Mouse (Mus musculus) megakaryocyte-erythroid progenitor cell, adult 5-6 weeks (primary cell): ENCODE measurements around the gene Gm45808. TPM values are rescaled to one million over a fixed set of nuclear protein-coding genes. Genes with fewer than 3 reads are reported as not detected.
"Not testable (repeated sequence)": the region's sequence is repeated elsewhere in the genome, so short reads cannot be mapped to it uniquely, and the experiment has no call there.

Experiments
- ATAC-seq: replicated peaks from 2 replicates; pipeline ENCODE4 v1.8.0; 2016; ENCODE audit warnings: mild to moderate bottlenecking, inconsistent platforms; ENCODE audit not compliant: severe bottlenecking, poor library complexity, low FRiP score, low TSS enrichment
- total RNA-seq, 2 experiments: library from RNA; stranded (forward) in 1 of 2; stranded (reverse) in 1 of 2; fragments of 200-1000, 215-1000 nt in 1 of 2; fragments of >200 nt in 1 of 2; fragmentation: Nextera tagmentation in 1 of 2; gene quantifications; 2 replicates each; pipeline ENCODE4 v1.2.3; 2014 to 2017

Gene Gm45808
- total RNA-seq, 2 experiments from 2014 or later = not detected

DNA sequence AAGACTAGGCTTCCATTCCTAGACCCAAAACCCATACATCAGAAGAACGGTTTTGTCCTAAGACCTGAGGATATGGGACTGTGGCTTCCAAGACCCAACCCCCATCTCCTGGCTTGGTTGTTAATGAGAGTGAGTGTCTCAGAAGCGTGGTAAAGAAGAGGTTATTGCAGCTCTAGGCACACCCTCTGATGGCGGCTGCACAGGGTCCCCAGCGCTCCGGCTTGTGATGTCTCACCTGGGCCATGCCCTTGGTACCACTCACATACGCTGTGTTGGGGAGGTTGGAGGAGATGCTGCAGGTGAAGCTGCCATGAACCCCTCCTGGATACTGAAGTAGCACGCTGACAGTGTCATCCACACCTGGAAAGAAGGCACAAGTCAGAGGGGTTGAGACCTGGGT is 7.8 kb downstream of the Gm45808 start:
- ATAC-seq = no peak

- ATAC-seq = peak; percentile 76
These were observed 9.6 kb downstream of the Gm45808 start for GRCm38 (mm10) chr7:45477003-45477402.

- ATAC-seq = no peak
These were observed 10.2 kb downstream of the Gm45808 start for GRCm38 (mm10) chr7:45476453-45476852.

GRCm38 (mm10) chr7:45475291-45475969 is 11.2 kb downstream of the Gm45808 start:
- ATAC-seq = no peak

DNA sequence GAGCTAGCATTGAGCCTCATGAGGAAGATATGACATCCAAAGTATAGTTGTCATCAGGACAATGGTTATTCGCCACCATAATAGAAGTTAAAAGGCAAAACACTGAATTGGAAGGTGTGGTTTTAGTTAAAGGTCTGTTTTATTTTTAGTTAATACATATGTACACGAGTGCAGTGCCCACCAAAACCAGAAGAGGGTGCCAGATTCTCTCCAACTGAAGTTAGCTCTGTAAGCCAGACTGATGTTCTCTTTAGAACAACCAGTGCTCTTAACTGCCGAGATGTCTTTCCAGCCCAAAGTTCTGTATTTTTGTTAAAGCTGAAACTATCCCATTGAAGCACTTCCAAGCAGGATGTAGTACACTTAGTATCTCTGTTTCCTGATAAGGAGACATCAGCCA is 15.7 kb downstream of the Gm45808 start:
- peak; percentile 68 for ATAC-seq

- ATAC-seq = no peak; the same call in 1 of the 2 replicates
These were observed 19.4 kb downstream of the Gm45808 start for GRCm38 (mm10) chr7:45467090-45467670.

- ATAC-seq = peak; percentile 63
These were observed 20.1 kb downstream of the Gm45808 start, which contains the start of gene Bax for GRCm38 (mm10) chr7:45466283-45467089. Bax (minus strand) TSS chr7:45466898.

GRCm38 (mm10) chr7:45465549-45465948 is 21.1 kb downstream of the Gm45808 start:
- no peak for ATAC-seq

DNA sequence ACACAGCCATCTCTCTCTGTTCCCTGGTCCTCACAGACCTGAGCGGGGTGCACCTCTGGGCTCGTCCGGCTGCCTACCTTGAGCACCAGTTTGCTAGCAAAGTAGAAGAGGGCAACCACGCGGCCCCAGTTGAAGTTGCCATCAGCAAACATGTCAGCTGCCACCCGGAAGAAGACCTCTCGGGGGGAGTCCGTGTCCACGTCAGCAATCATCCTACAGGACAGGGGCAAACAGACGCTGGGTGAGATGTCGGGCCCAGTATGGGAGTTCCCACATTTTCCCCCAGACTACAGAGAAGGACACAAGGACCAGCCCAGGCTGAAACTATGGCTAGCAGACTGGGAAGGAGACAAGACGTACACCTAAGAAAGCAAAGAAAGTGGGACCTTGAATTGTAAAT is 21.5 kb downstream of the Gm45808 start:
- ATAC-seq = no peak

DNA sequence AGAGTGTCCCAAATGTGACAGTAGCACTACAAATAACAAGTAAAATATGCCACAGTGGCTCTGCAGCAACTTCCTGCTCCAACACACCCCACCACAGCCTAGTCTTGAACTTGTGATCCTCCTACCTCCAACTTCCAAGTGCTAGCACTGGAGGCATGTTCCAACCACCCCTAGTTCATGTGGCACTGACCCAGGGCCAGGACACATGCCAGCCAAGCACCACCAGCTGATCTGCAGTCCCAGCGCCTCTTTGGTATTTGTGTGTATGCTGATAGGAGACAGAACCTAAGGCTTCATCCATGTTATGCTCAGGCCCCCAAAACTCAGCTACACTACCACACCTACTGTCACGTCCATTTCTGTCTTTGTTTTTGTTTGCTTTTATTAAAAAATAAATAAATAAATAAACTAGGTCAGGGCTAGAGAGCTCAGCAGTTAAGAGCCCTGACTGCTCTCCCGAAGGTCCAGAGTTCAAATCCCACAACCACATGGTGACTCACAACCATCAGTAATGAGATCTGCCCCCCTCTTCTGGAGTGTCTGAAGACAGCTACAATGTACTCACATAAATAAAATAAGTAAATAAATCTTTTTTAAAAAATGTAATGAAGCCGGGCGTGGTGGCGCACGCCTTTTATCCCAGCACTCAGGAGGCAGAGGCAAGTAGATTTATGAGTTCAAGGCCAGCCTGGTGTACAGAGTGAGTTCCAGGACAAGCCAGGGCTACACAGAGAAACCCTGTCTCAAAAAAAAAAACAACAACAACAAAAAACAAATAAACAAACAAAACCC is 22.4 kb downstream of the Gm45808 start:
- ATAC-seq = no peak

GRCm38 (mm10) chr7:45462868-45463267 is 23.7 kb downstream of the Gm45808 start:
- ATAC-seq = not testable (repeated sequence)

GRCm38 (mm10) chr7:45462325-45462724 is 24.3 kb downstream of the Gm45808 start:
- no peak for ATAC-seq

- no peak for ATAC-seq
These were observed 24.8 kb downstream of the Gm45808 start for GRCm38 (mm10) chr7:45461781-45462180.

- no peak for ATAC-seq
These were observed 25.3 kb downstream of the Gm45808 start for GRCm38 (mm10) chr7:45461326-45461725.

- peak; percentile 27 for ATAC-seq
These were observed 25.7 kb downstream of the Gm45808 start for GRCm38 (mm10) chr7:45460860-45461314.

DNA sequence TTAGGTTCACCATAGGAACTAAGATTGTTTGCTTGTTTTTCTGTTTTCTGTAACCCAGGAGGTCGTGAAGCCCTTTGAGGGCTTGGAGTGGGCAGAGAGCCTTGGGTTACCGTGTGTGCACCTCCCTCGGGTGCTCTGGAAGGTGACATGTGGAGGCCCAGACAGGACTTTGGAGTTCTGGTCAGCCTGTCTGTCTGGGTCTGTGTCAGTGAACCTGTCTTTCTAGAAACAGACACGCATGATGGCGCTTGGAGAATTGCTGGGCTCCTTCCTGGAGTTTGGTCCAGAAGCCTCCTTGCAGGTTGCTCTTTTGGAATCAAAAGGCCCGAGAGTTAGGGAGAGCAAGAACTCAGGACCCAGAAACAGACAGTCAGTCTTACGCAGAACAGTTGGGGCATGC is 26.2 kb downstream of the Gm45808 start:
- ATAC-seq = 0 out of 2 replicates have a peak, but pooled peaks have one; percentile 1

DNA sequence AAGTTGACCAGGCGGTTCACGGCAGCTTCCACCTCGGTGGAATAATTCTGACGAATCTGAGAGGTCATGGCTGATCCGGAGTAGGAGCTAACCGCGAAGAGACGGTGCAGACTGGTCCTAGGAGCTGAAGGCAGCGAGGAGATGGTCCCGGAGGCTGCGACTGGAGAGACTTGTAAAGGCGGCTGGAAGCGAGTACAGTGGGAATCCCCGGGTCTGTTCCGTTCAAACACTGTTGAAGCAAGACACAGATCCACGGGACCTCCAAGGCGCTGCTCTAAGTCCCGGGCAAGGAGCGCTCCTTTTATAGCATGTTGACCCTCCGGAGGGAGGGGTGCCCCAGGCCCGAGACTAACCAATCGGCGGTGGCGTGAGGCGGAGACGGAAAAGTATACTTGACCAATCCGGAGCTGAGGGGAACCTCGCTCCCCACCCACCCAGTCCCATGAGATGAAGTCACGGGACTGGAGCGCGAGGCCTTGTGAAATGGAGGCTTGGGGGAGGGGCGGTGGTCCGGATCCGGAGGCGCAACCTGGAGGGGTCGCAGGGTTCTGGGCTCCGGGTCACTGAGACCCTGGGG is 27.0 kb downstream of the Gm45808 start, which contains the start of gene Ftl1:
Gene Ftl1 (minus strand): TSS at position 321 of the 577 bp plus-strand sequence.
- peak; percentile 82 for ATAC-seq

DNA sequence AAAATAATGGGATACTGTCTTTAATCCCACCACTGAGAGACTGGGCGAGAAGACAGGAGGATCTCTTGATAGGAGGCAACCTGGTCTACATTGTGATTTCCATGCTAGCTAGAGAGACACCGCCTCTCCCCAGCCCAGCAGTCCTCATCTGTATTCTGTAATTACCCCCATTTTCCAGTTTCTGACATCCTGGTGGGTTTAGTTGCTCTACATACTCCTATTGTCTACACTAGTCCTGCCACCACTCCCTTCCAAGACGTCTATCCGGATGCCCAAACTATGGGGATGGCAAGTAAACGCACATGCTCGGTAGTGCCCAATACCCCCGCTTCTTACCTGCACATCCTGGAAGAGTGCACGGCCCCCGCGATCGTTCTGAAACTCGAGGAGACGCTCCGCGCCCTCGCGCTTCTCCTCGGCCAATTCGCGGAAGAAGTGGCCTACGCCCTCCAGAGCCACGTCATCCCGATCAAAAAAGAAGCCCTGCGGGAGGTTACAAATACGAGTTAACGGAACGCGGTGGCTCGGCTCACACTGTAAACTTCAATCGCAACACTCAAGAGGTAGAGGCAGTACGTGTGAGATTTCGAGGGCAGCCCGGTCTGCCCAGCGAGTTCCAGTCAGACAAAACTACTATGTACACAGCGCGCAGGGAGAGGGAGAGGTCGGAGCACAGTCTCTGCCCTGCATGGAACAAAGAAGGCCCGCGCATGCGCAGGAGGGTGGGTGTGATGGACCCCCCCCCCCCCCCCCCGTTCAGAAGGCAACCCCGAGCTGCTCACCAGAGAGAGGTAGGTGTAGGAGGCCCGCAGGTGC is 27.7 kb downstream of the Gm45808 start:
- ATAC-seq = 0 out of 2 replicates have a peak, but pooled peaks have one; percentile 15
